Mouse (Mus musculus): ENCODE measurements around the gene Mrpl39. TPM values are rescaled to one million over a fixed set of nuclear protein-coding genes. Genes with fewer than 3 reads are reported as not detected.

Mrpl39 gene
- polyA plus RNA-seq, 1 experiment from 2014 or later, result 54.4 TPM

DNA sequence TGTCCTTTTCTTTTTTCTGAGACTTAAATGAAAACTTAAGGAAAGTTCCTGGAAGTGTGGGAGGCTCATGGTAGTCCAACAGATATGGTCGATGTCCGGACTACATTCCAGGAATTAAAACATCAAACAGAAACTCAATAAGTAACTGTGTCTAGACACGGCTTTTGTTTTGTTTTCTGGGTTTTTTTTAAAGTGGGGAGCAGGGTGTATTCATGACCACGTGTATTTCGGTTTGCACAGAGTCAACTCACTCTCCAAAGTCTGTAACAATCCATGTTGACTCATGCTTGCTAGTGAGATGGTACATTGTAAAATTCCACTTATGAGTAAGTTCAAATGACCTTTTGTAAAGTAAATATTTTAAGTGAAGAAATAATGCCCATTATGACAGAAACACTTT is 54.8 kb downstream of the Mrpl39 start:
- H3K9ac ChIP-seq (ENCODE audit: low read depth, low read length), result no peak overlapping the region

DNA sequence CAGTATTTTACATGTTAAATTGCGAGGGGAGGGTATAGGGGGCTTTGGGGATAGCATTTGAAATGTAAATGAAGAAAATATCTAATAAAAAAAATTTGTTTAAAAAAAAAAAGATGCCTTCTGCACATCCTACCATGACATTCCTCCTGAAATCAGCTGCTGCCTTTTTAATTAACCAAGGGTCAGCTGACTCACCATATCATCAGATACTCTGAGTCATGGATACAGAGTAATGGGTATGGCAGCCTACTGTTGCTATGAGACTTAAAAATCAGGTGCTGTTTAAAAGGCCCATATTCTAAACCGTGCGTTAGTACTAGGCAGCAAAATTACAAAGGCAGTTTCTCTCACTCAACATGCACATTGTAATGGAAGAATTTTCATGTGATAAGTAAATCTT is 58.2 kb downstream of the Mrpl39 start:
- Histone ChIP-seq H3K27me3 (ENCODE audit: control insufficient read depth, insufficient read depth, low read length) (no peaks in the 10 kb centered on the region), H3K4me1 (ENCODE audit: control insufficient read depth, insufficient read depth, low read length) (no peaks in the 10 kb centered on the region), H3K9me3 (ENCODE audit: control insufficient read depth, low read length) (no peaks in the 10 kb centered on the region), H3K36me3 (ENCODE audit: control insufficient read depth, insufficient read depth, low read length) (no peaks in the 10 kb centered on the region), H3K4me2 (replicated peaks; ENCODE audit: low read depth, low read length) (no peak overlapping the region), H3K9ac (ENCODE audit: low read depth, low read length) (no peak overlapping the region), H3K4me3 (ENCODE audit: low read length) (no peak overlapping the region), H3K27ac (ENCODE audit: low read depth, low read length) (no peak overlapping the region)
- no peak for ATAC-seq (ENCODE audit: low FRiP score, low TSS enrichment)
- WGBS, result 81% methylated on average over 3 of the region's 3 CpGs

More for the DNA sequence above, 54.8 kb downstream of the Mrpl39 start:
- H3K27me3 ChIP-seq (ENCODE audit: control insufficient read depth, insufficient read depth, low read length), result no peaks in the 10 kb centered on the region
- no peak overlapping the region for H3K4me3 ChIP-seq (ENCODE audit: low read length)
- ATAC-seq (ENCODE audit: low FRiP score, low TSS enrichment), result no peak
- H3K4me2 ChIP-seq (replicated peaks; ENCODE audit: low read depth, low read length), result no peak overlapping the region
- H3K36me3 ChIP-seq (ENCODE audit: control insufficient read depth, insufficient read depth, low read length), result no peaks in the 10 kb centered on the region
- 63% methylated on average over 5 of the region's 5 CpGs for WGBS
- H3K4me1 ChIP-seq (ENCODE audit: control insufficient read depth, insufficient read depth, low read length), result no peaks in the 10 kb centered on the region
- H3K9me3 ChIP-seq (ENCODE audit: control insufficient read depth, low read length), result no peaks in the 10 kb centered on the region
- H3K27ac ChIP-seq (ENCODE audit: low read depth, low read length), result no peak overlapping the region

MicroRNAs within 50 kb of the gene (microRNA counts, 519-probe panel; counts per million panel counts)
- not detected for microRNA mmu-miR-155

Small RNAs within 50 kb of the gene (microRNA-seq; reads per million reads assigned to microRNA genes)
- 395 reads per million, percentile 71 among the genes with 10 or more reads in this experiment for gene Mir155

Other genes starting within 250 kb of the Mrpl39 start
- gene A730009L09Rik, start 220.6 kb downstream of the Mrpl39 start, polyA plus RNA-seq (2014; fragmentation: Nextera tagmentation; extraction: Ambion mirVana), result not detected in 2 replicates
- 2.5 and 3.4 TPM in 2 replicates for gene Jam2, start 38.4 kb upstream of the Mrpl39 start, polyA plus RNA-seq (2014; fragmentation: Nextera tagmentation; extraction: Ambion mirVana)
- gene Gabpa, start 99.2 kb upstream of the Mrpl39 start, polyA plus RNA-seq (2014; fragmentation: Nextera tagmentation; extraction: Ambion mirVana), result 27.5 and 44.7 TPM in 2 replicates
- 989 and 1,322 TPM in 2 replicates for gene Atp5j, start 99.9 kb upstream of the Mrpl39 start, polyA plus RNA-seq (2014; fragmentation: Nextera tagmentation; extraction: Ambion mirVana)

All from kidney, embryonic 14.5 days (tissue).